Mouse (Mus musculus): ENCODE measurements around the gene Ramp1. TPM values are rescaled to one million over a fixed set of nuclear protein-coding genes. Genes with fewer than 3 reads are reported as not detected.

Gene Ramp1
- total and polyA plus RNA-seq, 3 experiments: 4.1 to 5.6 TPM; not detected in 1

DNA sequence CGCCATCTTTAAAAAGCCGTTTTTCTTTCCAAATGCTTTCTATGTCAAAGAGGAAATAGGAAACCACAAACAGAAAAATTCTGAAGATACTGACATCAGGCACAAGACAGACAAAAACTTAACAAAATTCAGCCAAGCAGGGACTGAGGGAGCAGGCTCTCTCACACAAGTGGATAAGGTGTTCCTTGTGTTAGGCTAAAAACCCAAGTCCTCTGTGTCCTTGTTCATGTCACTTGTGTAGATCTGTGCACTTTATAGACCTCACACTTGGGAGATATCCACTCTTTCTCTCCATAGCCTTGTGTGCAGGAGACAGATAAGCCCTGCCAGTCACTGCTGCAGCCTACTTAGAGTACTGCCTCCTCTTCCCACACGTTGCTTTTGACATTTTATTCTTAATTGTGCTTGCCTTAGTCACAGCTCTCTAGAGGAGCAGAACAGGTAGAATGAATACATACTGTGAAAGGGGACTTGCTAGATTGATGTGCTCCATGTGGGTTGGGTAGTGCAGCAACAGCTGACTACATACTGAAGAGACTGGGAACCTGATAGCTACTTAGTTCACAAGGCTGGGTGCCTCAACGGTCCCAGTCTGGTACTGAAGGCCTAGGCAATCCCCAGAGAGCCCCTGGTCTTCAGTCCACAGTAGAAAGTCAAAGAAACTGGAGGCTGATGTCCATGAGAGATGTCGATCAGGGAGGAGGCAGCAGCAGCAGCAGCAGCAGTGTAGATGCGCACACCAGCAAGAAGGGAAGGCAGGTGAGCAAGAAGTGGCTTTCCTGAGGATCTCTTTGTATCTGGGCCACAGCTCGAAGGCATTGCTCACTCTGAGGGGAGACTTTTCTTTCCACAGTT is 8.4 kb downstream of the Ramp1 start (continued):
- no peak; the same call in 1 of the 2 replicates for TF ChIP-seq E2F4 (IDR thresholded peaks at IDR 0.05; ENCODE audit: borderline replicate concordance, low read depth, low read length)
- TF ChIP-seq TCF12 (IDR thresholded peaks at IDR 0.05; ENCODE audit: low read depth, low read length): peak; percentile 84
- TF ChIP-seq MAZ (IDR thresholded peaks at IDR 0.05; ENCODE audit: low read depth, low read length): 0 out of 2 replicates have a peak, but pooled peaks have one; percentile 29
- TF ChIP-seq UBTF (IDR thresholded peaks at IDR 0.05; ENCODE audit: borderline replicate concordance, insufficient read depth, low read depth, low read length): no peak
- peak; percentile 93 for TF ChIP-seq TAL1 (IDR thresholded peaks at IDR 0.05; ENCODE audit: low read length)

DNA sequence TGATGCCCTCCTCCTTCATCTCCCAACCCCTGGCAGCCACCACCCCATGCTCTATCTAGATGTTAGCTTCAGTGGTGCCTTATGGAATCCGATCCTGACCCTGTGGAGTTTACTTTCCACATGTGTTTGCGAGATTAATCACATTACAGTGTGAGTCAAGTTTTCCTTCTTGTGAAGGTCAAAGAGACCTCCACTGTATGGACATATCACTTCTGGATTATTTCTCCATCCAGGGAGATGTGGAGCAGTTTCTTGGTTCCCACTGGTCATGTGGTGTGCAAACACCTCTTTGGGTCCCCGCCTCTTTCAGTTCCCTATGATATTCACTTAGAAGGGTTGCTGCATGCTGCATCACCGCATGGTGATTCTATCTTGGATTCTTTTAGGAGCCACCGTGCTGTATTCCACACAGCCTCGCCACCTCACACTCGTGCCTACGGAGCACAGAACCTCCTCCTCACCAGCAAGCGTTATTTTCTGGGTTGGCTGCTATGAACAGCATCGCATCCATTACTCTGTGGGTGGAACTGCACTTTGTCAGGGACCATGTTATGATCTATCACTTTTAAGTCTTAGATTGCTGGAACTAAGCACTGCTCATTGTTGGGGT is 9.3 kb downstream of the Ramp1 start:
- Histone ChIP-seq H3K9ac (ENCODE audit: control insufficient read depth, low read depth, low read length, poor library complexity, severe bottlenecking) (peak overlapping the region; percentile 63), H3K27ac (ENCODE audit: control insufficient read depth, low read depth, low read length) (peak overlapping the region; percentile 99), H3K4me3 (ENCODE audit: control insufficient read depth in 1 of 2, insufficient read depth in 1 of 2, low read depth in 2 of 2, low read length in 2 of 2) (no peak overlapping the region; a peak in 1 of 4 replicates), H3K27me3 (ENCODE audit: control insufficient read depth in 1 of 2, insufficient read depth in 2 of 2, low read length in 2 of 2) (no peaks in the 10 kb centered on the region), H3K9me3 (replicated peaks; ENCODE audit: insufficient read depth, low read length) (no peaks in the 10 kb centered on the region), H3K36me3 (ENCODE audit: control insufficient read depth in 1 of 2, insufficient read depth in 2 of 2, low read length in 2 of 2) (peaks cover 0 to 19% of the 10 kb centered on the region in 2 experiments; a peak in 2 of 4 replicates), H3K4me1 (ENCODE audit: control insufficient read depth in 1 of 2, insufficient read depth in 2 of 2, low read length in 2 of 2) (peaks cover 18 to 27% of the 10 kb centered on the region in 2 experiments), H3K79me2 (ENCODE audit: control insufficient read depth, insufficient read depth, low read length, poor library complexity) (no peaks in the 10 kb centered on the region)
- TF ChIP-seq MAZ (IDR thresholded peaks at IDR 0.05; ENCODE audit: low read depth, low read length) (no peak), USF1 (IDR thresholded peaks at IDR 0.05; ENCODE audit: low read depth, low read length) (peak; percentile 71)
- DNase-seq (ENCODE audit: low read depth, low spot score): peak; percentile 52

DNA sequence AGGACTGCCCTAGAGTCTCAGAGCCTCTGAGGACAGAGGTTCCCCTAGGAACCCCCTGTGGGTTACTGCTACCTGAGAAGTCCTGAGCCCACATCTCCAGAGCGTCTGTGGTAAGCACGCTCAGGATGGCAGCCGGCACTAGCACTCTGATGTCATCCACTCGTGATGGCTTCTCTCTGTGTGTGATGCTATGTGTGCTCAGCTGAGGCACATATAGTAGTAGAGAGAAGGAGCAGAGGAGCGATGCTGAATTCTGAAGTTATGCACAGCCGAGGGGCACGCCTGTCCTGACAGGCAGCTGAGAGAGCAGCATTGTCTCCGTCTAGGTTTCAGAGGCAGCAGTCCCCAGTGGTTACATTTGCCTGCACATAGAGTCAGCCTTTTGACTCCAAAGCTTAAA is 12.6 kb downstream of the Ramp1 start:
- H3K79me2 ChIP-seq (ENCODE audit: control insufficient read depth, insufficient read depth, low read length, poor library complexity): no peaks in the 10 kb centered on the region
- no peak overlapping the region for H3K27ac ChIP-seq (ENCODE audit: control insufficient read depth, low read depth, low read length)
- H3K36me3 ChIP-seq (ENCODE audit: control insufficient read depth in 1 of 2, insufficient read depth in 2 of 2, low read length in 2 of 2): peaks cover 0 to 16% of the 10 kb centered on the region in 2 experiments; a peak in 2 of 4 replicates
- no peak for DNase-seq (ENCODE audit: low read depth, low spot score)
- H3K4me1 ChIP-seq (ENCODE audit: control insufficient read depth in 1 of 2, insufficient read depth in 2 of 2, low read length in 2 of 2): peaks cover 18 to 19% of the 10 kb centered on the region in 2 experiments
- no peak overlapping the region for H3K4me3 ChIP-seq (ENCODE audit: control insufficient read depth in 1 of 2, insufficient read depth in 1 of 2, low read depth in 2 of 2, low read length in 2 of 2)
- H3K9ac ChIP-seq (ENCODE audit: control insufficient read depth, low read depth, low read length, poor library complexity, severe bottlenecking): no peak overlapping the region
- H3K9me3 ChIP-seq (replicated peaks; ENCODE audit: insufficient read depth, low read length): no peaks in the 10 kb centered on the region
- no peaks in the 10 kb centered on the region for H3K27me3 ChIP-seq (ENCODE audit: control insufficient read depth in 1 of 2, insufficient read depth in 2 of 2, low read length in 2 of 2)
- no peak for TF ChIP-seq GABPA (IDR thresholded peaks at IDR 0.05; ENCODE audit: low read depth, low read length)
- TF ChIP-seq CHD2 (IDR thresholded peaks at IDR 0.05; ENCODE audit: low read length): no peak
- no peak for TF ChIP-seq ZMIZ1 (IDR thresholded peaks at IDR 0.05; ENCODE audit: low read depth, low read length)
- TF ChIP-seq TBP (IDR thresholded peaks at IDR 0.05; ENCODE audit: low read depth, low read length): no peak
- no peak for TF ChIP-seq USF2 (IDR thresholded peaks at IDR 0.05; ENCODE audit: borderline replicate concordance in 1 of 2, insufficient read depth in 1 of 2, low read depth in 1 of 2, low read length in 2 of 2)
- TF ChIP-seq E2F4 (IDR thresholded peaks at IDR 0.05; ENCODE audit: borderline replicate concordance, low read depth, low read length): no peak
- TF ChIP-seq ELF1 (IDR thresholded peaks at IDR 0.05; ENCODE audit: low read depth, low read length): no peak
- TF ChIP-seq POLR2AphosphoS5 (IDR thresholded peaks at IDR 0.05; ENCODE audit: borderline replicate concordance, low read depth, low read length): no peak
